Mouse (Mus musculus) hindbrain, postnatal 0 days (tissue): Measurements from ENCODE around the gene Cd63. TPM values are rescaled to one million over a fixed set of nuclear protein-coding genes. Genes with fewer than 3 reads are reported as not detected.
A peak's percentile ranks its signal among the peaks of the same experiment; 100 is the strongest.

ENCODE experiments used
- ATAC-seq: fragments of 200-750 bp; cut with Nextera tagmentation; 2 replicates; pipeline ENCODE4 v1.8.0; 2017; ENCODE audit warnings: mild to moderate bottlenecking, moderate TSS enrichment, moderate library complexity
- DNase-seq: peaks from one replicate; pipeline ENCODE4 v3.0.0-alpha.2; 2015; ENCODE audit warnings: low spot score
- H3K27ac ChIP-seq: fragments of 300-500 bp; sonication (generic); 2 replicates; pipeline ENCODE4 v1.5.1; 2014; ENCODE audit warnings: mild to moderate bottlenecking
- H3K27me3 ChIP-seq: fragments of 300-500 bp; sonication (generic); 2 replicates; pipeline ENCODE4 v1.6.1; 2014; ENCODE audit warnings: low read length, mixed read lengths; ENCODE audit not compliant: insufficient read depth
- H3K36me3 ChIP-seq: fragments of 300-500 bp; sonication (generic); 2 replicates; pipeline ENCODE4 v1.6.1; 2014; ENCODE audit warnings: low read length, mixed read lengths; ENCODE audit not compliant: insufficient read depth
- H3K4me1 ChIP-seq: fragments of 300-500 bp; sonication (generic); 2 replicates; pipeline ENCODE4 v1.6.1; 2014; ENCODE audit warnings: antibody characterized with exemption, low read length, mixed read lengths; ENCODE audit not compliant: insufficient read depth
- H3K4me2 ChIP-seq: fragments of 300-500 bp; sonication (generic); 2 replicates; pipeline ENCODE4 v1.6.1; 2014; ENCODE audit warnings: low read depth, mild to moderate bottlenecking, low read length, moderate library complexity, mixed read lengths
- H3K4me3 ChIP-seq: fragments of 300-500 bp; sonication (generic); 2 replicates; pipeline ENCODE4 v1.5.1; 2014; ENCODE audit warnings: low read length
- H3K9ac ChIP-seq: fragments of 300-500 bp; sonication (generic); replicated peaks from 2 replicates; pipeline ENCODE4 v1.6.1; 2014; ENCODE audit warnings: mild to moderate bottlenecking, low read length, moderate library complexity, mixed read lengths
- H3K9me3 ChIP-seq: fragments of 300-500 bp; sonication (generic); 2 replicates; pipeline ENCODE4 v1.6.1; 2016; ENCODE audit warnings: low read length, mixed read lengths
- CTCF ChIP-seq: IDR thresholded peaks from 2 replicates; pipeline ENCODE4 v1.5.1; 2016; ENCODE audit warnings: antibody characterized with exemption, control low read depth, low read depth
- WGBS: fragments of 180-500 bp; shearing (Covaris S2); extraction: QIAGEN DNeasy Blood & Tissue Kit; methylation state at CpG from one replicate; pipeline ENCODE4 v1.1.7; 2014; 5-methylcytosine and 5-hydroxymethylcytosine counted together
- polyA plus RNA-seq: library from polyadenylated mRNA; unstranded; fragments of >200 nt; fragmentation: Nextera tagmentation; extraction: Ambion mirVana; gene quantifications from 2 replicates; pipeline ENCODE4 v1.2.1, GENCODE M21; 2015
- total RNA-seq: library from RNA; depleted of rRNA; stranded (reverse); fragments of >200 nt; gene quantifications from 2 replicates; pipeline ENCODE4 v1.2.3, GENCODE M21; 2014

The Cd63 gene
- total and polyA plus RNA-seq, 2 experiments from 2014 or later = 35.2 to 417 TPM

GRCm38 (mm10) chr10:128892246-128892645 is 8.5 kb upstream of the Cd63 start:
- TF ChIP-seq CTCF = no peak
- peak; percentile 5; the same call in 1 of the 2 replicates for ATAC-seq
- Histone ChIP-seq H3K9ac (peak overlapping the region; percentile 89), H3K27me3 (no peaks in the 10 kb centered on the region), H3K4me3 (peak overlapping the region; percentile 85), H3K4me2 (peak overlapping the region; percentile 86), H3K36me3 (no peaks in the 10 kb centered on the region), H3K9me3 (no peaks in the 10 kb centered on the region), H3K27ac (peak overlapping the region; percentile 86), H3K4me1 (peaks cover 36% of the 10 kb centered on the region)
- DNase-seq = no peak
- WGBS = 2% methylated on average over 9 of the region's 9 CpGs

DNA sequence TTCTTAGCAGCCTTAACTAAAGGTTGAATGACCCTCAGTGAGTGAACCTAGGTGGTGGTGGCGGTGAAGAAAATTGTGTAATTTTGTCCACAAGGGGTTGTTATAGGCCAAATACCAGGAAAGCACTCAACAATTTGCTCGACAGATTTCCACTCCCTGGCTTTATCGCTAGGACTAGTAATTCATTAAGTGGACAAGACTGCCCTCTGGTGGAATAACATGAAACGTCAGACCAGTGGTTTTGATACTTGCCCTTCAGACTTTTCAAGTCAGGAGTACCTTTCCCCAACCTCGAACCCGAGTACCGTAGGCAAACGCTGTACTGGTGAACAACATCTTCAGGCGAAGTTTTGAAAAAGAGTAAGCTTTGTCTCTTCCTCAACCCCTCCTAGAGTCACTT is 5.4 kb upstream of the Cd63 start:
- peak; percentile 81 for TF ChIP-seq CTCF

GRCm38 (mm10) chr10:128895952-128896693 is 4.7 kb upstream of the Cd63 start:
- Histone ChIP-seq H3K9me3 (no peaks in the 10 kb centered on the region), H3K9ac (peak overlapping the region; percentile 13; the same call in 1 of the 2 replicates), H3K4me3 (peak overlapping the region; percentile 19), H3K4me1 (peaks cover 17% of the 10 kb centered on the region), H3K27ac (peak overlapping the region; percentile 65), H3K4me2 (peak overlapping the region; percentile 50), H3K27me3 (no peaks in the 10 kb centered on the region), H3K36me3 (no peaks in the 10 kb centered on the region)
- peak; percentile 84 for DNase-seq
- 2% methylated on average over 17 of the region's 17 CpGs for WGBS
- peak; percentile 82 for ATAC-seq
- no peak for TF ChIP-seq CTCF

More for the DNA sequence above, 5.4 kb upstream of the Cd63 start:
- Histone ChIP-seq H3K9ac (no peak overlapping the region), H3K27me3 (no peaks in the 10 kb centered on the region), H3K4me3 (peak overlapping the region; percentile 19; the same call in 1 of the 2 replicates), H3K4me1 (peaks cover 20% of the 10 kb centered on the region), H3K27ac (peak overlapping the region; percentile 65; the same call in 1 of the 2 replicates), H3K9me3 (no peaks in the 10 kb centered on the region), H3K4me2 (peak overlapping the region; percentile 50), H3K36me3 (no peaks in the 10 kb centered on the region)
- DNase-seq (peak; percentile 96), ATAC-seq (peak; percentile 36)
- WGBS = under 1% methylated on average over 9 of the region's 9 CpGs

DNA sequence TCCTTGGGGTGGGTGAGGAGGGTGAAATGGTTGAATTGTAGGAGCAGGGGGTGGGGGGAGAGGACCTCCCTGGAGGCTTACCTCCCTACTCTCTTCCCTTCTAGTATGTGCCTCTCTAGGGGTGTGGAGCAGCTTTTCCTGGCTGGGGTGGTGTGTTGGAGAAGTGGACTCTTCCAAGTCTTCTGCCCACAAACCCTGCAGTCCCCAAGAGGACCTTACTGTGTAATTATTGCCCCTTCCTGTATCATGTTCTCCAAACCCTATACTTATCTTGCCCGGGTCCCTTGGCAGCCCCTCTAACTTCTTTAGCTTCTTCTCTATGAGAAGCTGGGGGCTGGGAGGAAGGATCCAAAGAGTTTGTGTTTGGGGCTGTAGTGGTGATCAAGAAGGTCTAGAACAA is 4.0 kb upstream of the Cd63 start:
- 48% methylated on average over 1 of the region's 1 CpGs for WGBS
- H3K36me3 ChIP-seq = no peaks in the 10 kb centered on the region
- 0 out of 2 replicates have a peak overlapping the region, but pooled peaks have one; percentile 65 for H3K27ac ChIP-seq
- H3K27me3 ChIP-seq = no peaks in the 10 kb centered on the region
- TF ChIP-seq CTCF = no peak
- H3K9me3 ChIP-seq = no peaks in the 10 kb centered on the region
- DNase-seq (no peak), ATAC-seq (no peak)
- no peak overlapping the region for H3K4me3 ChIP-seq
- peak overlapping the region; percentile 50 for H3K4me2 ChIP-seq
- peaks cover 17% of the 10 kb centered on the region for H3K4me1 ChIP-seq
- H3K9ac ChIP-seq = peak overlapping the region; percentile 13; the same call in 1 of the 2 replicates

DNA sequence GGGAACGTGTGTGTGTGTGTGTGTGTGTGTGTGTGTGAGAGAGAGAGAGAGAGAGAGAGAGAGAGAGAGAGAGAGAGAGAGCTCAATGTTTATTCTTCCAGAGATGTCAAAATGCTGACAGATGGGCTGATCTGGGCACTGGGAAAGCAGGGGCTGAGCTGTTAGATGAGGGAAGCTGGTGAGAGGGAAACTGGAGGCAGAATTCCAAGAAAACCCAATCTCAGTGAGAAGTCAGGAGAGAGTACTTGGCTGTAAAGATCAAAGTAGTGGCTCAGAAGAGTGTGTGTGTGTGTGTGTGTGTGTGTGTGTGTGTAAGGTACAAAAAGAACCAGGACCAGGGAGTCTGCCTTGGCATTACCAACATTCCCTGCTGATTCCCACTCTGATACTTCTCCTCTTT is 3.3 kb upstream of the Cd63 start:
- TF ChIP-seq CTCF = no peak
- H3K4me3 ChIP-seq = no peak overlapping the region
- no peak overlapping the region for H3K4me2 ChIP-seq
- H3K9ac ChIP-seq = no peak overlapping the region
- peaks cover 14% of the 10 kb centered on the region for H3K4me1 ChIP-seq
- H3K27ac ChIP-seq = 0 out of 2 replicates have a peak overlapping the region, but pooled peaks have one; percentile 16
- DNase-seq (peak; percentile 42), ATAC-seq (no peak)
- WGBS = 12% methylated on average over 1 of the region's 1 CpGs
- H3K36me3 ChIP-seq = no peaks in the 10 kb centered on the region
- no peaks in the 10 kb centered on the region for H3K27me3 ChIP-seq
- no peaks in the 10 kb centered on the region for H3K9me3 ChIP-seq

GRCm38 (mm10) chr10:128899759-128900490 is 864 bp upstream of the Cd63 start:
- Histone ChIP-seq H3K9ac (no peak overlapping the region), H3K36me3 (no peaks in the 10 kb centered on the region), H3K27ac (no peak overlapping the region), H3K4me1 (peaks cover 13% of the 10 kb centered on the region; the same call in 1 of the 2 replicates), H3K4me3 (no peak overlapping the region), H3K9me3 (no peaks in the 10 kb centered on the region), H3K27me3 (no peaks in the 10 kb centered on the region), H3K4me2 (no peak overlapping the region)
- no peak for TF ChIP-seq CTCF
- ATAC-seq (no peak), DNase-seq (no peak)
- 81% methylated on average over 6 of the region's 6 CpGs for WGBS
